Mouse (Mus musculus) granulocyte monocyte progenitor cell, adult 5-6 weeks (primary cell): Measurements from ENCODE around the gene Celsr1. TPM values are rescaled to one million over a fixed set of nuclear protein-coding genes. Genes with fewer than 3 reads are reported as not detected.

Experiments
- ATAC-seq: replicated peaks from 2 replicates; pipeline ENCODE4 v1.8.0; 2016; ENCODE audit warnings: mild to moderate bottlenecking, moderate TSS enrichment, inconsistent platforms; ENCODE audit not compliant: poor library complexity, severe bottlenecking
- total RNA-seq, 2 experiments: library from RNA; stranded (forward) in 1 of 2; stranded (reverse) in 1 of 2; fragments of 200-712, 200-1000 nt in 1 of 2; fragments of >200 nt in 1 of 2; fragmentation: Nextera tagmentation in 1 of 2; gene quantifications; 2 replicates each; pipeline ENCODE4 v1.2.3; 2014 to 2017

Celsr1 gene
- total RNA-seq, 2 experiments from 2014 or later, result 8.0 to 8.7 TPM

- no peak for ATAC-seq
Observed at GRCm38 (mm10) chr15:86000706-86001292, 32.8 kb downstream of the Celsr1 start.

GRCm38 (mm10) chr15:85998525-85999230, 34.9 kb downstream of the Celsr1 start:
- no peak for ATAC-seq

DNA sequence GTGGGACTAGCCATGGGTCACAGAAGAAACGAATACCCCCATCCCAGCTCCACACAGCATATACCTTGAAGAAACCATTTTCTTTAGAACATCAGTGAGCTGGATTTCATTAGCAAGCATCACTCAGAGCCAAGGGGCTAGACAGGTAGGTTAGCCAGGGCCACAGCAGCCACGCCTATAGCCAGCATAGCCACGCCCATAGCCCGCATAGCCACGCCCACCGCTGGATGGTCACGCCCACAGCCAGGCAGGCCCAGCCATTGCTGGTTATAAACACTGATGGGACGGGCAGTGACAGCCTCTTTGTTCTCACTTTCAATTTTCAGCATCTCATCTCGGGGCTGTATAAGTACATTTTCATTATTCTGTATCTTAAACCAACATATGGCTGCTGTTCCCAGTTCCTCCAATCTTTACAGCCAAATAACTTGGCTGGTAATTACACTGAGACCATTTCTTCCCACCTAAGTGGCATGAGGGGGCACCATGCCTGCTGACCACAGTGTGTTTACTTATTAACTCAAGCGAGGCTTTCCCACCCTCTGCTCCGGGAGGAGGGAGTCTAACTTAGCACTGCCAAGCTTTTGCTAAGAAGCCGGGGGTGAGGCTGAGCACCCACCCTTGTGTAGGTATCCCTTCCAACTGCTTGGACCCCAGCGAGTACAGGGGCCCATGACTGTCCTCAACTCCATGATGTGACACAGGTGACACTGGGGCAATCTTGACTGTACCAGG, 37.4 kb downstream of the Celsr1 start:
- ATAC-seq, result peak; percentile 44

GRCm38 (mm10) chr15:85994906-85995608, 38.5 kb downstream of the Celsr1 start:
- ATAC-seq, result no peak

DNA sequence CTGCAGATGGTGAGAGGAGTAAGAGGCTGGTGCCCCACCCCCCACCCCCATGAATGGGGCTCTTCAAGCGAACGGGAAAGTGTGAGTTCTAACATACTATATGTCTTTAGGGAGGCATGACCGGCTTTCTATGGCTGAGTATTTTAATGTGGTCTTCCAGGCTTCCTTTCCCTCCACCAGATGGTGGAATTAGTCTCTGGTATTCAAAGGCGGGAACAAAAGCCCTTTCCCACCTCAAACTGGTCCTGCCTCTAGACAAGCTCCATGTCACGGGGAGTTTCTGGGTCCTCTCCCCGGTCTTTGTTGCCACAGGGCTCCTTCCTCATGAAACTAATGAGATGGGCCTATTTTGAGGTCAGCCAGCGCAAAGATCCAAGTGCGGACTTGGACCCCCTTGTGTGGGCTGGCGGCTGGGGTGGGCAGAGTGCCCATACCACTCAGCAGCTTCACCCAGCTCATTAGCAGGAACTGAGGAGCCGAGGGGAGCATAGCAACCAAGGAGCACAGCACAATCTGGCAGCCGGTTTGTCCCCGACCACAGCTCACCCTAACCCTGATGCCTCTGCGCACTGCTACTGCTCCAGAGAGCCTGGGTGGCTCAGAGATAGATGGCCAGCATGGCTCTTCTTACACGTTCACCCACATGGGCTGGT, 39.5 kb downstream of the Celsr1 start:
- ATAC-seq, result no peak

DNA sequence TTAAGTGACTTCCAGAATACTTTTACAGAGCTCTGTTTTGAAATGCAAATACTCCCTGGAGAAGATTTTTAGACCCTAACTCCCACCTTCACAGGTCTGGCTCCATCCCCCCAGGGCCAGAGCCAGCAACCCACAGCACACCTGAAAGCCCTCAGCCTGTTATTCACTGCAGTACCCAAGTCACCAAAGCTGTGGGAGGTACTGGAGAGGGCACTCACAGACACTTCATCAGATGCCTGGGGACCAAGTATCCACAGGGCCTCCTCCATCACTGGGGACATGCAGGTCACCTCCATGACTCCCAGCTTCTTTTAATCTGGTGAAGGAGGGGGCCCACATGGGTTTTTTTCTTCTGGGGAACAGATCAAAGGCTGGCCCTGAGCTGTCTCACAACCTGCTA, 40.2 kb downstream of the Celsr1 start:
- ATAC-seq, result no peak

DNA sequence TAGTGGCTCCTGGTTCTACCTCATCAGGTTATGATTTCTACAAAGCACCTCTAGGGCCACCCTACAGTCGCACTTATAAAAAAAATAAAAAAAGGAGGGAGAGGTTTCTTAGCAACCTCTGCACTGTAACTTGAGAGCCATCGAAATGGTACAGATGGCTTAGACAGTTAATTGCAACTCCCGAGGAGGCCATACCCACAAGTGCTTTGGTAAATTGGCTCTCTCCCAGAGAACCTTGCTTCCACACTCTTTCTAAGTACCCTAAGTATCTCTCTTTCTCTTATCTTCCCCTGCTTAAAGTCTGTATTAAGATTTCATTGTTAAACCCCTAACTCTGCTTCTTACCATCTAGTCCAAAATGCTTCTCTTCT, 41.5 kb downstream of the Celsr1 start:
- ATAC-seq, result no peak

DNA sequence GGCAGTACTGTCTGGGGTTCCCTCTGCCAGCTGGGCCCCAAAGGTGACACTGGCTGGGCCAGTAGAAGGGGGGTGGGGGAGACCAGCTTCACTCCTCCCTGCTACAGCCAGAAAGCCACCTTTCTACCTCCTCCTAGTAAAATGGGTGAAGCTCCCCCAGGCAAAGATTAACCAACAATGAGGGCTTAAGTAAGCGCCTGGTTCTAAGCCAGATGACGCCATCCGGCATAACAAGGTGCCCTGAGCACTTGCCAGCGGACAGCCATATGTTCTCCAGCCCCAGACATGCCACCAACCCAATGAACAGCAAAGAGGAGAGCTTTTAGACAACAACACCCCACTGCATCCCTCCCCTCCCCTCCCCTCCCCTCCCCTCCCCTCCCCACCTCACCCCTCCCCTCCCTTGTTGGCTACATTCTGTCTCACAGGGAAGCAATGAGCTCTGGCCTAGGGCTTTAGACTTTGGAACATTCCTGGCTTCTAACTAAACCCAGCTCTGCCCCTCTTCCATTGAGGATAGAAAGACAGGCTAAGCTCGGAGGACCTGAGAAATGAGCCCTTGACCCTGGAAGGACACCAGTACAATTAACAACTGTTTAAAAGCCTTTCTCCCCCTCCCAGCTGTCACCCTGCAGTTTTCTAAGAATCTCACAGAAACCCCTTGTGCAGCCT, 42.0 kb downstream of the Celsr1 start:
- no peak for ATAC-seq

GRCm38 (mm10) chr15:85990696-85991443, 42.7 kb downstream of the Celsr1 start:
- peak; percentile 30; the same call in 1 of the 2 replicates for ATAC-seq

DNA sequence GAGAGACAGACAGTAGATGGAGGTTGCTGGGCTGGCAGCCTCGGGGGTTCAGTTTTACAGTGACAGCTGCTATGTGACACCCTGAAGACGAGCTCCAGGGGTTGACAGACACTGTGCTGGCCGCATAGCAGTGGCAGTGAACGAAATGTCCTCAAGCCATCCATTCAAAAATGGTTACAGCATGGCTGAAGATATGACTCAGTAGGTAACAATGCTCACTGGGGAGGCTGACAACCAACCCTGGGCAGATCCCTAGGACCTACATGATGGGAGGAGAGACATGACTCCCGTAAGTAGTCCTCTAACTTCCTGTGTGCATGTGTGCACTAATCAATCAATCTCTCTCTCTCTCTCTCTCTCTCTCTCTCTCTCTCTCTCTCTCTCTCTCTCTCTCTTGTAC, 45.7 kb downstream of the Celsr1 start:
- ATAC-seq, result no peak

DNA sequence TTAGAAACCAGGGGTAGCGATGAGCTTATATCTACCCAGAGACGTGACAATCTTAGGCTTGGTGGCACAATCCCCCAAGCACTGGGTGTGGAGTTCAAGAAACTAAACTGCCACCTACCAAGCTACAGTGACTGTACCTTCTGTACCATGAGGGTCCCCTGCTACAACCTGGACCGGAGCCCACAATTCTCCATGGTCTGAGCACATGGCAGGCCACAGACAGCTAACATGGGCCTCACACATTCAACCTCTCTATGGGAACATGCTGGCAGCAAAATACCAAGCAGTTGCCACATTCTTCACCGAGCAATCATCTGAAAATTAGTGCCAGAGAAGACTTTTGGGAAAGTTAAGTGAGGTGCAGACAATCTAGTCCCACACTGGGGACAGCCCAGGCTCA, 47.4 kb downstream of the Celsr1 start:
- ATAC-seq, result no peak

- ATAC-seq, result no peak
Observed at GRCm38 (mm10) chr15:85985601-85986000, 48.0 kb downstream of the Celsr1 start.

- no peak for ATAC-seq
Observed at GRCm38 (mm10) chr15:85983131-85983530, 50.4 kb downstream of the Celsr1 start.

DNA sequence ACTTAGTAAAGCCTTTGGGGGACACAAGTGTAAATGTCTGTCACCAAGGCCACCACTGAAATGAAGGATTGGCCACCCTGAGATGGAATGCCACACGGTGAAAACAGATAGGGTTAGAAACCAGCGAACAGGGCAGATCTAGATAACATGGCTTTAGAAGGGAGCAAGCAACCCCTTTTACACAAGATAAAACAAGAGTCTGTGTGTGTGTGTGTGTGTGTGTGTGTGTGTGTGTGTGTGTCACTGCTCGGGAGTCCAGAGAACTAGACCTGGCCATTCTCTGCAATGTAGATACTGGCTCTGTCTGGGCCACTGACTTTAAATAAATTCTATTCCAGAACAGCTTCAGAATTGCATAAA, 51.2 kb downstream of the Celsr1 start:
- no peak for ATAC-seq

- peak; percentile 99 for ATAC-seq
Observed at GRCm38 (mm10) chr15:85981768-85982415, 51.7 kb downstream of the Celsr1 start.

DNA sequence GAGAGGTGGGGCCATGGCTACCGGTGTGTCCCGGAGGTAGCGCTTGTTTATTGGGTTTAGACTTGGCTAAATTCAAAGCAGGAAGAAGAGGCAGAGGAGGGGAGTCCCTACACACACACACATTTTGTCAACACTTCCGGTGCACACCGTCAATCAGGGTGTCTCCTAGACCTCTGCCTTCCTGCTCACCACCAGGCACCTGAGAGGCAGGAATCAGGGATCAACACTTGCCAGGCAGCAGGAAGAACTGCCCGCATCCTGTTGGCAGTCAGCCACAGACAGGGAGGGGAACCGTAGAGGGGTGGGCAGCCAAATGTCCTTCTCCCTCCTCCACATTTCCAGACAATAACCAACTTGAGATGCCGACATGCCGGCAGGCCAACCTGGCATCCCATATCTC, 56.5 kb downstream of the Celsr1 start:
- ATAC-seq, result peak; percentile 26; the same call in 1 of the 2 replicates

GRCm38 (mm10) chr15:85975746-85976145, 57.8 kb downstream of the Celsr1 start:
- no peak for ATAC-seq

DNA sequence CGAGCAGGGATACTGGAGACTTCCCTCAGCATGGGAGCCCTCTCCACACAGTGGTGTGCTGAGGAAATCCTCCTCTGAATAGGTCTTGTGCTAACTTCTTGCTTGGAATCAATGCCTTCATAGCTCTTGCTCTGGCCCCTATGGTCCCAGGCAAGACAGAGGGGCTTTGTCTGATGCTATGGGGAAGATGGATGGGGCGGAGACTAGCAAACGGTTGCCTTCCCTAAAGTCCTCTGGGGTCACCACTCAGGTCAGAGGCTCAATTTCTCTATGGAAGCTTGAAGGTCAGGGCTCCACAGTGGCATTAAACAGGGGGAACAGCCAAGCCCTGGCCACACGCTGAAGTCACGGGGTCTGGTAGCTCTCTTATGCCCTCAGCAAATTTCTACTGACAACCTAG, 62.0 kb downstream of the Celsr1 start:
- ATAC-seq, result no peak

DNA sequence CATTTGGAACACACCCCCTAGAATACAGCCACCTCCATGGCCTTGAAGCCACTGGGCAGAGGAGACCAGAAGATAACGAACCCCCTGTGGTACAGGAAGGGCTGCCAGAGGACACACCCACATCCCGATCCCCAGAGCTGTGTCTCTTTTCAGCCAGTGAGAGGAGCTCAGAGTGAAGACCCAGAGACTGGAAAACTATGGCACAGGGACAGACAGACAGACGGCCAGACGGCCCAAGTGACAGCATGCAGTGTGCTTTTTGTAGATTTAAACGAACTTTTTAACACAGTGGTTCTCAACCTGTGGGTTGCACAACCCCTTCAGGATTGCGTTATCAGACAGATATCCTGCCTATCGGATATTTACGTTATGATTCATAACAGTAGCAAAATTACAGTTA, 63.1 kb downstream of the Celsr1 start:
- peak; percentile 65 for ATAC-seq
